Mouse (Mus musculus) small intestine, adult 10 weeks (tissue): ENCODE results near the gene Ift43. TPM values are rescaled to one million over a fixed set of nuclear protein-coding genes. Genes with fewer than 3 reads are reported as not detected.

Experiments used
- polyA plus RNA-seq: library from polyadenylated mRNA; stranded (reverse); fragments of 350-450 nt; fragmentation: Illumina TruSeq; extraction: RNeasy Lipid Tissue Mini Kit (QIAGEN cat#74804); gene quantifications from one replicate; pipeline ENCODE4 v1.2.3, GENCODE M21; 2014; ENCODE audit warnings: low replicate concordance

The Ift43 gene
- polyA plus RNA-seq: 7.2 TPM

GRCm38 (mm10) chr12:86082481-86083012, at the start of gene Ift43:
Gene Ift43 (plus strand): TSS chr12:86082541.

DNA sequence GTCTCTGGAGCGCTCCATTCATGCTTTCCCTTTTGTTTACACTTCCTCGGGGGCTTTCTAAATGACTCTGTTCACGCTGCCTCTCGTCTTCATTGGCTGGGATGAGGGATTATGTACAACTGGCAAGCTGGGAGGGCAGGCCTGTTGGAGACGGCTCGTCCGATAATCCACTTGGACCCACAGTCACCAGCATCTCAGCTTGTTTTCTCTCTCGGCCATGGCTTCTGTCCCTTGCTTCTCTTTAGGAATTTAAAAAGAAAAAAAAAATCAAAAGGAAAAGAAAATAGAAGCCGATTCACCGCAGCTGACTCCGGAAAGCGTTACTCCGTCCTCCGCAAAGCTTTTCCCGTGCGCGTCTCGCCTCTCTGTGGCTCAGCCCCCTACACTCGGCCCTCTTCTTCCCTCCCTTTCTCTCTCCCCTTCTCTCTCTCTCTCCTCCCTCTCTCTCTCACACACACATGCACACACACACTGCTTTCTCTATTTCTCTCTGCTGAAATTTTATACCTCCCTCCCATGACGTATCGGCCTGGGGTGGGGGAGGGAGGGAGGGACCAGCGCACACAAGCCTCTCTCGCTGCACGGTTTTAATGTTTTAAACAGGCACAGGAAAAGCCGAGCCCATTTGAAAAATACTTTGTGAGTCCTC, 3.7 kb upstream of the Ift43 start, which contains the start of gene Tgfb3:
Tgfb3 (minus strand) TSS at position 489 of the 649 bp plus-strand sequence.

Other genes starting within 250 kb of the Ift43 start
- 0.48 TPM for gene Tgfb3, start 3.5 kb upstream of the Ift43 start, polyA plus RNA-seq
- 10.4 TPM for gene Gpatch2l, start 159.3 kb downstream of the Ift43 start, polyA plus RNA-seq